Mouse (Mus musculus) myocyte (in vitro differentiated cells): Measurements from ENCODE around the gene Slc22a12.

Experiments used
- E2F4 ChIP-seq: IDR thresholded peaks from one replicate; pipeline ENCODE4 v1.6.1; 2011; ENCODE audit warnings: mild to moderate bottlenecking, control low read depth, moderate library complexity; ENCODE audit not compliant: insufficient read depth
- MAX ChIP-seq: IDR thresholded peaks from one replicate; pipeline ENCODE4 v1.6.1; 2011; ENCODE audit warnings: low read depth, mild to moderate bottlenecking, control low read depth
- SRF ChIP-seq: IDR thresholded peaks from one replicate; pipeline ENCODE4 v1.6.1; 2011; ENCODE audit warnings: low read depth; ENCODE audit not compliant: control insufficient read depth, insufficient read length
- TCF12 ChIP-seq: IDR thresholded peaks from one replicate; pipeline ENCODE4 v1.6.1; 2011; ENCODE audit warnings: mild to moderate bottlenecking, control low read depth; ENCODE audit not compliant: poor library complexity, insufficient read depth, severe bottlenecking

DNA sequence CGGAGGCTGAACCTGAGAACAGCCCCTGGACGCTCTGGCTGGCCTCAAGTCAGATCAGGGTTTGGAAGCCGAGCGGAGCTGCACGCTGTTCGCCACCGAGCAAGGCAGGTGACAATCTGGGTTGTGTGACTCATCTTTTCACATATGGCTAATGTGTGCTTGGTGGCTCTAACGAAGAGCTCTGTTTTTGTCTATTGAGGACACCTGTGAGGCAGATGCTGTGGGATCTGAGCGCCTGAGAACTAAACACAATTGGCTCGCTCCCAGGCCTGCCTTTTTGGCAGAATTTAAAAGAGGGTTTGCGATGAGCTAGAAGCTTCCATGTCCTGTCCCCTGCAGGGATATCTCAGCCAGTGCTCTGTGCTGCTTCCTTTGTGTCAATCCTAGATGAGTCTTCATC, 6.7 kb upstream of the Slc22a12 start:
- TF ChIP-seq E2F4 (no peak), MAX (no peak), TCF12 (no peak), SRF (no peak)
